ENCODE assay signal across 18 mouse cellular contexts in genomic region chr19:4211891-4212588, GRCm38 (mm10). TPM values are rescaled to one million over a fixed set of nuclear protein-coding genes. Genes with fewer than 3 reads are reported as not detected.
A peak's percentile ranks its signal among the peaks of the same experiment; 100 is the strongest.
DNase-seq lines count a peak whose midpoint lies in the region; ATAC-seq and TF ChIP-seq lines count a peak whose summit lies in the region.
"Had no signal": no experiment of that assay in that cellular context is flagged by ENCODE, and none has a peak within 500 bp of the region (broad histone marks: within the 10 kb centered on the region; RNA-seq: fewer than 3 reads in every experiment).

No protein-coding gene starts in this region.

- no peak overlapping the region for H3K4me2 ChIP-seq in hindbrain, embryonic 11.5 days (replicated peaks; ENCODE audit: low read depth, low read length)
- H3K4me2 ChIP-seq in embryonic facial prominence, embryonic 11.5 days (ENCODE audit: low read depth, low read length), result peak overlapping the region; percentile 25; the same call in 1 of the 2 replicates
- no peak overlapping the region for H3K4me2 ChIP-seq in midbrain, embryonic 16.5 days (ENCODE audit: low read length)
- H3K4me2 ChIP-seq: forebrain, embryonic 15.5 days; heart, embryonic 15.5 days; liver, embryonic 15.5 days had no signal

- H3K9me3 ChIP-seq in hindbrain, embryonic 10.5 days, result no peaks in the 10 kb centered on the region
- H3K9me3 ChIP-seq in hindbrain, embryonic 11.5 days (ENCODE audit: control insufficient read depth, low read length), result no peaks in the 10 kb centered on the region
- no peaks in the 10 kb centered on the region for H3K9me3 ChIP-seq in embryonic facial prominence, embryonic 11.5 days (replicated peaks; ENCODE audit: control insufficient read depth, low read length)
- H3K9me3 ChIP-seq in limb, embryonic 10.5 days (replicated peaks), result no peaks in the 10 kb centered on the region
- no peaks in the 10 kb centered on the region for H3K9me3 ChIP-seq in midbrain, embryonic 16.5 days (replicated peaks; ENCODE audit: control insufficient read depth, low read length, poor library complexity, severe bottlenecking)
- H3K9me3 ChIP-seq: forebrain, embryonic 15.5 days; heart, embryonic 15.5 days; liver, embryonic 15.5 days had no signal

- no peak for DNase-seq in hindbrain, embryonic 10.5 days (ENCODE audit: low spot score)
- DNase-seq in hindbrain, embryonic 11.5 days (ENCODE audit: low spot score), result no peak
- no peak for DNase-seq in embryonic facial prominence, embryonic 11.5 days (ENCODE audit: low spot score)
- no peak for DNase-seq in limb, embryonic 10.5 days (ENCODE audit: low spot score)
- no peak for DNase-seq in layer of hippocampus, adult 9-11 months
- no peak for DNase-seq in urinary bladder, postnatal 36 days (ENCODE audit: low spot score in 2 of 2)
- DNase-seq: adrenal gland, adult 8-10 months; cerebellum, adult 11 months; cerebellum, postnatal 36 days; right cerebral cortex, postnatal 25 days; thymus, postnatal 36 days had no signal

- ATAC-seq in hindbrain, embryonic 11.5 days (ENCODE audit: low FRiP score), result no peak
- ATAC-seq in embryonic facial prominence, embryonic 11.5 days (replicated peaks; ENCODE audit: insufficient number of reproducible peaks, low FRiP score, low TSS enrichment, low read depth), result no peak
- no peak for ATAC-seq in midbrain, embryonic 16.5 days
- ATAC-seq: forebrain, embryonic 15.5 days had no signal

- H3K79me3 ChIP-seq in C2C12 (ENCODE audit: low read depth), result peaks cover 17% of the 10 kb centered on the region

- no peak overlapping the region for H3K9ac ChIP-seq in hindbrain, embryonic 11.5 days (ENCODE audit: low read depth, low read length)
- peak overlapping the region; percentile 39 for H3K9ac ChIP-seq in embryonic facial prominence, embryonic 11.5 days (replicated peaks; ENCODE audit: low read length)
- no peak overlapping the region for H3K9ac ChIP-seq in midbrain, embryonic 16.5 days (ENCODE audit: low read depth, low read length)
- H3K9ac ChIP-seq: forebrain, embryonic 15.5 days; heart, embryonic 15.5 days; liver, embryonic 15.5 days had no signal

- peaks cover 34% of the 10 kb centered on the region for H3K79me2 ChIP-seq in C2C12 (ENCODE audit: control insufficient read depth, insufficient read depth)

- TF ChIP-seq CTCF in C2C12 (IDR thresholded peaks at IDR 0.05; ENCODE audit: control insufficient read depth, insufficient read depth, insufficient read length), result no peak

- H3K27ac ChIP-seq in hindbrain, embryonic 10.5 days, result peak overlapping the region; percentile 64
- H3K27ac ChIP-seq in hindbrain, embryonic 11.5 days (ENCODE audit: low read depth, low read length), result no peak overlapping the region
- H3K27ac ChIP-seq in embryonic facial prominence, embryonic 11.5 days (replicated peaks; ENCODE audit: low read depth, low read length), result no peak overlapping the region
- peak overlapping the region; percentile 97 for H3K27ac ChIP-seq in limb, embryonic 10.5 days
- no peak overlapping the region for H3K27ac ChIP-seq in midbrain, embryonic 16.5 days (ENCODE audit: low read length)
- H3K27ac ChIP-seq: forebrain, embryonic 15.5 days; heart, embryonic 15.5 days; liver, embryonic 15.5 days had no signal

- no peaks in the 10 kb centered on the region for H3K36me3 ChIP-seq in hindbrain, embryonic 10.5 days
- no peaks in the 10 kb centered on the region for H3K36me3 ChIP-seq in hindbrain, embryonic 11.5 days (ENCODE audit: control insufficient read depth, insufficient read depth, low read length)
- H3K36me3 ChIP-seq in C2C12 (ENCODE audit: control insufficient read depth, insufficient read depth), result peaks cover 6% of the 10 kb centered on the region
- no peaks in the 10 kb centered on the region for H3K36me3 ChIP-seq in embryonic facial prominence, embryonic 11.5 days (replicated peaks; ENCODE audit: control insufficient read depth, insufficient read depth, low read depth, low read length)
- H3K36me3 ChIP-seq in limb, embryonic 10.5 days, result no peaks in the 10 kb centered on the region
- no peaks in the 10 kb centered on the region for H3K36me3 ChIP-seq in midbrain, embryonic 16.5 days (ENCODE audit: control insufficient read depth, insufficient read depth, low read length)
- H3K36me3 ChIP-seq: forebrain, embryonic 15.5 days; heart, embryonic 15.5 days; liver, embryonic 15.5 days had no signal

- H3ac ChIP-seq in C2C12 (ENCODE audit: control insufficient read depth, insufficient read length, low read depth), result peak overlapping the region; percentile 48

- peaks cover 83% of the 10 kb centered on the region for H3K27me3 ChIP-seq in hindbrain, embryonic 10.5 days (ENCODE audit: insufficient read depth, poor library complexity, severe bottlenecking)
- peaks cover 42% of the 10 kb centered on the region for H3K27me3 ChIP-seq in hindbrain, embryonic 11.5 days (ENCODE audit: control insufficient read depth, insufficient read depth, low read length)
- H3K27me3 ChIP-seq in C2C12 (ENCODE audit: control insufficient read depth, insufficient read depth, insufficient read length), result no peaks in the 10 kb centered on the region
- peaks cover 2% of the 10 kb centered on the region; the same call in 1 of the 2 replicates for H3K27me3 ChIP-seq in embryonic facial prominence, embryonic 11.5 days (ENCODE audit: control insufficient read depth, insufficient read depth, low read length)
- peaks cover 47% of the 10 kb centered on the region for H3K27me3 ChIP-seq in limb, embryonic 10.5 days (ENCODE audit: low read depth, poor library complexity, severe bottlenecking)
- H3K27me3 ChIP-seq in midbrain, embryonic 16.5 days (ENCODE audit: control insufficient read depth, insufficient read depth, low read depth, low read length), result peaks cover 36% of the 10 kb centered on the region

- 13% methylated on average over 4 of the region's 4 CpGs for WGBS in hindbrain, embryonic 10.5 days
- 23% methylated on average over 4 of the region's 4 CpGs for WGBS in hindbrain, embryonic 11.5 days
- WGBS in embryonic facial prominence, embryonic 11.5 days, result 19% methylated on average over 4 of the region's 4 CpGs
- 28% methylated on average over 4 of the region's 4 CpGs for WGBS in limb, embryonic 10.5 days
- WGBS in midbrain, embryonic 16.5 days, result 22% methylated on average over 4 of the region's 4 CpGs

- peaks cover 58% of the 10 kb centered on the region for H3K4me1 ChIP-seq in hindbrain, embryonic 10.5 days (replicated peaks)
- peaks cover 11% of the 10 kb centered on the region for H3K4me1 ChIP-seq in hindbrain, embryonic 11.5 days (replicated peaks; ENCODE audit: control insufficient read depth, insufficient read depth, low read length)
- peaks cover 21% of the 10 kb centered on the region for H3K4me1 ChIP-seq in embryonic facial prominence, embryonic 11.5 days (ENCODE audit: control insufficient read depth, insufficient read depth, low read length)
- H3K4me1 ChIP-seq in limb, embryonic 10.5 days, result peaks cover 60% of the 10 kb centered on the region
- peaks cover 16% of the 10 kb centered on the region for H3K4me1 ChIP-seq in midbrain, embryonic 16.5 days (ENCODE audit: control insufficient read depth, insufficient read depth, low read length)

- H3K4me3 ChIP-seq in hindbrain, embryonic 10.5 days, result no peak overlapping the region
- H3K4me3 ChIP-seq in hindbrain, embryonic 11.5 days (ENCODE audit: low read depth, low read length), result no peak overlapping the region
- no peak overlapping the region for H3K4me3 ChIP-seq in C2C12 (ENCODE audit: insufficient read depth, poor library complexity, severe bottlenecking)
- no peak overlapping the region for H3K4me3 ChIP-seq in embryonic facial prominence, embryonic 11.5 days (ENCODE audit: low read depth, low read length)
- H3K4me3 ChIP-seq in limb, embryonic 10.5 days, result peak overlapping the region; percentile 83
- H3K4me3 ChIP-seq in midbrain, embryonic 16.5 days (ENCODE audit: low read depth, low read length), result no peak overlapping the region
- H3K4me3 ChIP-seq: forebrain, embryonic 15.5 days; heart, embryonic 15.5 days; liver, embryonic 15.5 days had no signal

RNA-seq across cellular contexts. Expression of gene Clcf1, which starts 2.0 kb away (rescaled TPM):
- 0.87 and 1.2 TPM in 2 replicates for polyA plus RNA-seq in hindbrain, embryonic 10.5 days (2016; fragmentation: Nextera tagmentation; extraction: Ambion mirVana)
- 0.82 and 0.90 TPM in 2 replicates for polyA plus RNA-seq in hindbrain, embryonic 11.5 days (2014; fragmentation: Nextera tagmentation; extraction: Ambion mirVana)
- 24.8 TPM for polyA plus RNA-seq in C2C12 (2012; fragmentation: generic; extraction: Trizol)
- 4.6 and 5.0 TPM in 2 replicates for polyA plus RNA-seq in embryonic facial prominence, embryonic 11.5 days (2014; fragmentation: Nextera tagmentation; extraction: Ambion mirVana)
- polyA plus RNA-seq in limb, embryonic 10.5 days (2016; fragmentation: Nextera tagmentation; extraction: Ambion mirVana), result 4.3 and 6.0 TPM in 2 replicates
- polyA plus RNA-seq in midbrain, embryonic 16.5 days (2015; fragmentation: Nextera tagmentation; extraction: Ambion mirVana), result 0.40 and 0.68 TPM in 2 replicates

RNA-seq across cellular contexts. Expression of gene AC109138.7, which starts 2.1 kb away (rescaled TPM):
- polyA plus RNA-seq in hindbrain, embryonic 10.5 days (2016; fragmentation: Nextera tagmentation; extraction: Ambion mirVana), result not detected in 2 replicates
- not detected in 2 replicates for polyA plus RNA-seq in hindbrain, embryonic 11.5 days (2014; fragmentation: Nextera tagmentation; extraction: Ambion mirVana)
- 0.90 TPM for polyA plus RNA-seq in C2C12 (2012; fragmentation: generic; extraction: Trizol)
- polyA plus RNA-seq in embryonic facial prominence, embryonic 11.5 days (2014; fragmentation: Nextera tagmentation; extraction: Ambion mirVana), result not detected in 2 replicates
- polyA plus RNA-seq in limb, embryonic 10.5 days (2016; fragmentation: Nextera tagmentation; extraction: Ambion mirVana), result not detected in 2 replicates
- not detected in 2 replicates for polyA plus RNA-seq in midbrain, embryonic 16.5 days (2015; fragmentation: Nextera tagmentation; extraction: Ambion mirVana)
- polyA plus RNA-seq: forebrain, embryonic 15.5 days; heart, embryonic 15.5 days; intestine, embryonic 14.5 days; liver, embryonic 15.5 days; neural tube, embryonic 14.5 days had no signal

RNA-seq across cellular contexts. Expression of gene Rad9a, which starts 10.6 kb away (rescaled TPM):
- 53.0 and 53.9 TPM in 2 replicates for polyA plus RNA-seq in hindbrain, embryonic 10.5 days (2016; fragmentation: Nextera tagmentation; extraction: Ambion mirVana)
- 41.6 and 42.1 TPM in 2 replicates for polyA plus RNA-seq in hindbrain, embryonic 11.5 days (2014; fragmentation: Nextera tagmentation; extraction: Ambion mirVana)
- polyA plus RNA-seq in C2C12 (2012; fragmentation: generic; extraction: Trizol), result 33.3 TPM
- 46.8 and 49.5 TPM in 2 replicates for polyA plus RNA-seq in embryonic facial prominence, embryonic 11.5 days (2014; fragmentation: Nextera tagmentation; extraction: Ambion mirVana)
- polyA plus RNA-seq in limb, embryonic 10.5 days (2016; fragmentation: Nextera tagmentation; extraction: Ambion mirVana), result 58.2 and 61.5 TPM in 2 replicates
- polyA plus RNA-seq in midbrain, embryonic 16.5 days (2015; fragmentation: Nextera tagmentation; extraction: Ambion mirVana), result 24.1 and 25.0 TPM in 2 replicates

RNA-seq across cellular contexts. Expression of gene Pold4, which starts 19.7 kb away (rescaled TPM):
- 17.5 and 19.7 TPM in 2 replicates for polyA plus RNA-seq in hindbrain, embryonic 10.5 days (2016; fragmentation: Nextera tagmentation; extraction: Ambion mirVana)
- polyA plus RNA-seq in hindbrain, embryonic 11.5 days (2014; fragmentation: Nextera tagmentation; extraction: Ambion mirVana), result 11.0 and 17.9 TPM in 2 replicates
- polyA plus RNA-seq in C2C12 (2012; fragmentation: generic; extraction: Trizol), result 112 TPM
- polyA plus RNA-seq in embryonic facial prominence, embryonic 11.5 days (2014; fragmentation: Nextera tagmentation; extraction: Ambion mirVana), result 12.7 and 13.0 TPM in 2 replicates
- 14.0 and 16.2 TPM in 2 replicates for polyA plus RNA-seq in limb, embryonic 10.5 days (2016; fragmentation: Nextera tagmentation; extraction: Ambion mirVana)
- polyA plus RNA-seq in midbrain, embryonic 16.5 days (2015; fragmentation: Nextera tagmentation; extraction: Ambion mirVana), result 18.5 and 19.2 TPM in 2 replicates

RNA-seq across cellular contexts. Expression of gene Ppp1ca, which starts 20.2 kb away (rescaled TPM):
- polyA plus RNA-seq in hindbrain, embryonic 10.5 days (2016; fragmentation: Nextera tagmentation; extraction: Ambion mirVana), result 1,005 and 1,038 TPM in 2 replicates
- 868 and 927 TPM in 2 replicates for polyA plus RNA-seq in hindbrain, embryonic 11.5 days (2014; fragmentation: Nextera tagmentation; extraction: Ambion mirVana)
- polyA plus RNA-seq in C2C12 (2012; fragmentation: generic; extraction: Trizol), result 819 TPM
- 955 and 1,002 TPM in 2 replicates for polyA plus RNA-seq in embryonic facial prominence, embryonic 11.5 days (2014; fragmentation: Nextera tagmentation; extraction: Ambion mirVana)
- polyA plus RNA-seq in limb, embryonic 10.5 days (2016; fragmentation: Nextera tagmentation; extraction: Ambion mirVana), result 1,070 and 1,129 TPM in 2 replicates
- polyA plus RNA-seq in midbrain, embryonic 16.5 days (2015; fragmentation: Nextera tagmentation; extraction: Ambion mirVana), result 520 and 542 TPM in 2 replicates

Comparison
In these comparisons a context has a peak if more than half of its experiments do, and no peak if none do; other contexts are left out.
1. H3K27ac ChIP-seq: peak in hindbrain, embryonic 10.5 days (single experiment) and limb, embryonic 10.5 days (single experiment); none in hindbrain, embryonic 11.5 days (single experiment), embryonic facial prominence, embryonic 11.5 days (single experiment) and midbrain, embryonic 16.5 days (single experiment).